Mouse (Mus musculus): ENCODE results near the gene Acsbg2. TPM values are rescaled to one million over a fixed set of nuclear protein-coding genes. Genes with fewer than 3 reads are reported as not detected.

Acsbg2 gene
- polyA plus RNA-seq, 1 experiment from 2014 or later: not detected

DNA sequence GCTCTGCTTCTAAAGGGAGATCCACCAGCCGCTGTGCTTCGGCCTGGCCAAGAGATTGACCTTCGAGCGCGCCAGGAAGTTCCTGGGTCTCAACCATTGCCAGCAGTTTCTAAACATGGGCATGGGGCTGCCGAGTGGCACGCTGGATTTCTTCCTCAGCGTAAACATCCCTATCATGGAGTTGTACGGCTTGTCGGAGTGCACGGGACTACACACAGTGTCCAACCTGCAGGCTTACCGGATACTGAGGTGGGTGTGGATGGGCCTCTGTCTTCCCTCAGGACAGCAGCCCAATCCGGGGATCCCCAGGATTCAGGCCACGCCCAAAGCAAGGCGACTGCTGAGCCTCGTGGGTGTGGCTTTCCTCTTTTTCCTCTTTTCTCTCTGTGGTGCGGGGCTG lies 9.4 kb upstream of the Acsbg2 start:
- no peak for DNase-seq (ENCODE audit: low spot score)
- no peaks in the 10 kb centered on the region for H3K27me3 ChIP-seq (ENCODE audit: control insufficient read depth, insufficient read depth, low read length)
- no peak overlapping the region for H3K4me2 ChIP-seq (ENCODE audit: low read depth, severe bottlenecking)
- no peak overlapping the region for H3K27ac ChIP-seq (replicated peaks; ENCODE audit: low read depth, low read length)
- H3K4me3 ChIP-seq (ENCODE audit: low read depth, low read length): no peak overlapping the region
- no peak for ATAC-seq (ENCODE audit: insufficient number of reproducible peaks, low FRiP score, low TSS enrichment, low read depth)
- WGBS: 51% methylated on average over 17 of the region's 17 CpGs
- H3K4me1 ChIP-seq (ENCODE audit: control insufficient read depth, insufficient read depth, low read length): no peaks in the 10 kb centered on the region
- no peaks in the 10 kb centered on the region for H3K9me3 ChIP-seq (ENCODE audit: control insufficient read depth, low read length)
- H3K36me3 ChIP-seq (ENCODE audit: control insufficient read depth, insufficient read depth, low read length): no peaks in the 10 kb centered on the region; the same call in 1 of the 2 replicates
- H3K9ac ChIP-seq (ENCODE audit: low read length): no peak overlapping the region

- Histone ChIP-seq H3K9ac (ENCODE audit: low read length) (no peak overlapping the region), H3K4me3 (ENCODE audit: low read depth, low read length) (no peak overlapping the region), H3K4me1 (ENCODE audit: control insufficient read depth, insufficient read depth, low read length) (no peaks in the 10 kb centered on the region), H3K27me3 (ENCODE audit: control insufficient read depth, insufficient read depth, low read length) (no peaks in the 10 kb centered on the region), H3K36me3 (ENCODE audit: control insufficient read depth, insufficient read depth, low read length) (no peaks in the 10 kb centered on the region), H3K9me3 (ENCODE audit: control insufficient read depth, low read length) (no peaks in the 10 kb centered on the region), H3K4me2 (ENCODE audit: low read depth, severe bottlenecking) (no peak overlapping the region), H3K27ac (replicated peaks; ENCODE audit: low read depth, low read length) (no peak overlapping the region)
- no peak for ATAC-seq (ENCODE audit: insufficient number of reproducible peaks, low FRiP score, low TSS enrichment, low read depth)
- no peak for DNase-seq (ENCODE audit: low spot score)
- WGBS: 89% methylated on average over 19 of the region's 19 CpGs
These were observed 3.2 kb upstream of the Acsbg2 start for GRCm38 (mm10) chr17:56877426-56877825.

- Histone ChIP-seq H3K27ac (replicated peaks; ENCODE audit: low read depth, low read length) (no peak overlapping the region), H3K4me3 (ENCODE audit: low read depth, low read length) (no peak overlapping the region), H3K36me3 (ENCODE audit: control insufficient read depth, insufficient read depth, low read length) (no peaks in the 10 kb centered on the region), H3K9me3 (ENCODE audit: control insufficient read depth, low read length) (no peaks in the 10 kb centered on the region), H3K9ac (ENCODE audit: low read length) (no peak overlapping the region), H3K27me3 (ENCODE audit: control insufficient read depth, insufficient read depth, low read length) (no peaks in the 10 kb centered on the region), H3K4me1 (ENCODE audit: control insufficient read depth, insufficient read depth, low read length) (no peaks in the 10 kb centered on the region), H3K4me2 (ENCODE audit: low read depth, severe bottlenecking) (no peak overlapping the region)
- DNase-seq (ENCODE audit: low spot score): no peak
- ATAC-seq (ENCODE audit: insufficient number of reproducible peaks, low FRiP score, low TSS enrichment, low read depth): no peak
- 68% methylated on average over 8 of the region's 8 CpGs for WGBS
These were observed 2.7 kb upstream of the Acsbg2 start for GRCm38 (mm10) chr17:56876981-56877380.

- ATAC-seq (ENCODE audit: insufficient number of reproducible peaks, low FRiP score, low TSS enrichment, low read depth) (no peak), DNase-seq (ENCODE audit: low spot score) (no peak)
- Histone ChIP-seq H3K4me2 (ENCODE audit: low read depth, severe bottlenecking) (no peak overlapping the region), H3K4me3 (ENCODE audit: low read depth, low read length) (no peak overlapping the region), H3K27ac (replicated peaks; ENCODE audit: low read depth, low read length) (no peak overlapping the region), H3K9ac (ENCODE audit: low read length) (no peak overlapping the region), H3K4me1 (ENCODE audit: control insufficient read depth, insufficient read depth, low read length) (no peaks in the 10 kb centered on the region), H3K36me3 (ENCODE audit: control insufficient read depth, insufficient read depth, low read length) (no peaks in the 10 kb centered on the region), H3K27me3 (ENCODE audit: control insufficient read depth, insufficient read depth, low read length) (no peaks in the 10 kb centered on the region), H3K9me3 (ENCODE audit: control insufficient read depth, low read length) (no peaks in the 10 kb centered on the region)
- WGBS: 76% methylated on average over 3 of the region's 3 CpGs
These were observed 2.2 kb upstream of the Acsbg2 start for GRCm38 (mm10) chr17:56876465-56876864.

DNA sequence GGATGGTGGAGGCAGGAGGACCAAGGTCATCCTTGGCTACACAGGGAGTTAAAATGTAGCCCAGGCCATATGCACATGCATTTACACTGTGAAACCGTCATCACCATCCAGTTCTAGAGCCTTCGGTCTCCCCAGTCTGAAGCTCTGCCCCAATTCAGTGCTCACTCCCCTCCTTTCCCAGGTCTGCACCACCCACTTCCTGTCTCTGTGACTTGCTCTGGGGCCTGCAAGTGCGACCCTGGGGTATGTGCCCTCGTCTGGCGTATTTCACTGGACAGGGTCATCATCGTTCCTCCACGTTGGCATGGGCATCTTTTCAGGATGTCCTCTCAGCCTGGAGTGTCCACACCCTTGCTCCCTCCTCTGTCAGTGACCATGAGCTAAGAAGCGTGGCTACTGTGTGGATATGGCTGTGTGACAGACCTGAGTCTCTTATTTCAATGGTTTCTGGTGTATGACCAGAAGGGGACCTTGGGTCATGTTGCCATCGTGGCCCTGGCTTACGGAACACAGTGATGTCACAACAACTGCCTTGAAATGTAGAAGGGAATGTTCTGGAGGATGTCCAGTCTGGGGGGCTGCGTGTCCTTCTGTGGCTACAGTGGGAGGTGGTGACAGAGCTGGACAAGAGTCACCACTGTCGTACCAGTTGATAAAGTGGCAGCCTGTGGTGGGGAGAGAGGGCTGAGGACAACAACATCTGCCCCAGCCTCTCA lies 847 bp upstream of the Acsbg2 start, which contains the start of gene 1700061G19Rik:
Gene 1700061G19Rik (plus strand): TSS at position 542 of the 716 bp plus-strand sequence.
- Histone ChIP-seq H3K27ac (replicated peaks; ENCODE audit: low read depth, low read length) (no peak within 1 kb of the TSS), H3K4me1 (ENCODE audit: control insufficient read depth, insufficient read depth, low read length) (no peaks in the 10 kb centered on the region), H3K4me3 (ENCODE audit: low read depth, low read length) (no peak within 1 kb of the TSS), H3K27me3 (ENCODE audit: control insufficient read depth, insufficient read depth, low read length) (no peaks in the 10 kb centered on the region), H3K9ac (ENCODE audit: low read length) (no peak within 1 kb of the TSS), H3K4me2 (ENCODE audit: low read depth, severe bottlenecking) (no peak within 1 kb of the TSS), H3K9me3 (ENCODE audit: control insufficient read depth, low read length) (no peaks in the 10 kb centered on the region), H3K36me3 (ENCODE audit: control insufficient read depth, insufficient read depth, low read length) (no peaks in the 10 kb centered on the region)
- 83% methylated on average over 12 of the region's 12 CpGs for WGBS
- DNase-seq (ENCODE audit: low spot score) (no peak), ATAC-seq (ENCODE audit: insufficient number of reproducible peaks, low FRiP score, low TSS enrichment, low read depth) (no peak)

DNA sequence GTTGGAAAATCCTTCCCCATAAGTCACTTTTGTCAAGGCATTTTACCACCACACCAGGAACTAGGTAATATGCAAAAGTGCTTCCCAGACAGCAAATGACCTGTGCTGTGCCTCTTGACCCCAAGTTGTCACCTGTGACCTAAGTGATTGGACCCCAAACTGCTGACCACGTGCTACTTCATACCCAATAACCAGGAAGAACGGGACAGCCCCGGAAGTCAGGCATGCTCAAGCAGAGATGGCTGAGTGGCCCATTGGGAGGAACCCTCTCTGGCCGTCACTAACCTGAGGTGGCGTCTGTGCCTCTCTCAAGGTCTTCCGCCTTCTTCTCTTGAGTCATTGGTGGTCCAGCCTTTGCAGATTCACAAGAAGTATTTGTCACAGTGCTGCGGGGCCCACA lies 1.7 kb downstream of the Acsbg2 start:
- H3K4me3 ChIP-seq (ENCODE audit: low read depth, low read length): no peak overlapping the region
- WGBS: 71% methylated on average over 7 of the region's 7 CpGs
- ATAC-seq (ENCODE audit: insufficient number of reproducible peaks, low FRiP score, low TSS enrichment, low read depth) (no peak), DNase-seq (ENCODE audit: low spot score) (no peak)
- H3K9me3 ChIP-seq (ENCODE audit: control insufficient read depth, low read length): no peaks in the 10 kb centered on the region
- no peak overlapping the region for H3K4me2 ChIP-seq (ENCODE audit: low read depth, severe bottlenecking)
- H3K27me3 ChIP-seq (ENCODE audit: control insufficient read depth, insufficient read depth, low read length): no peaks in the 10 kb centered on the region
- H3K36me3 ChIP-seq (ENCODE audit: control insufficient read depth, insufficient read depth, low read length): no peaks in the 10 kb centered on the region
- no peaks in the 10 kb centered on the region for H3K4me1 ChIP-seq (ENCODE audit: control insufficient read depth, insufficient read depth, low read length)
- no peak overlapping the region for H3K9ac ChIP-seq (ENCODE audit: low read length)
- no peak overlapping the region for H3K27ac ChIP-seq (replicated peaks; ENCODE audit: low read depth, low read length)

GRCm38 (mm10) chr17:56871767-56872166 lies 2.5 kb downstream of the Acsbg2 start:
- H3K4me1 ChIP-seq (ENCODE audit: control insufficient read depth, insufficient read depth, low read length): no peaks in the 10 kb centered on the region
- DNase-seq (ENCODE audit: low spot score): no peak
- H3K36me3 ChIP-seq (ENCODE audit: control insufficient read depth, insufficient read depth, low read length): no peaks in the 10 kb centered on the region
- H3K9me3 ChIP-seq (ENCODE audit: control insufficient read depth, low read length): no peaks in the 10 kb centered on the region
- WGBS: 82% methylated on average over 8 of the region's 8 CpGs
- no peak overlapping the region for H3K27ac ChIP-seq (replicated peaks; ENCODE audit: low read depth, low read length)
- H3K9ac ChIP-seq (ENCODE audit: low read length): no peak overlapping the region
- no peaks in the 10 kb centered on the region for H3K27me3 ChIP-seq (ENCODE audit: control insufficient read depth, insufficient read depth, low read length)
- H3K4me2 ChIP-seq (ENCODE audit: low read depth, severe bottlenecking): no peak overlapping the region
- no peak overlapping the region for H3K4me3 ChIP-seq (ENCODE audit: low read depth, low read length)
- no peak for ATAC-seq (ENCODE audit: insufficient number of reproducible peaks, low FRiP score, low TSS enrichment, low read depth)

DNA sequence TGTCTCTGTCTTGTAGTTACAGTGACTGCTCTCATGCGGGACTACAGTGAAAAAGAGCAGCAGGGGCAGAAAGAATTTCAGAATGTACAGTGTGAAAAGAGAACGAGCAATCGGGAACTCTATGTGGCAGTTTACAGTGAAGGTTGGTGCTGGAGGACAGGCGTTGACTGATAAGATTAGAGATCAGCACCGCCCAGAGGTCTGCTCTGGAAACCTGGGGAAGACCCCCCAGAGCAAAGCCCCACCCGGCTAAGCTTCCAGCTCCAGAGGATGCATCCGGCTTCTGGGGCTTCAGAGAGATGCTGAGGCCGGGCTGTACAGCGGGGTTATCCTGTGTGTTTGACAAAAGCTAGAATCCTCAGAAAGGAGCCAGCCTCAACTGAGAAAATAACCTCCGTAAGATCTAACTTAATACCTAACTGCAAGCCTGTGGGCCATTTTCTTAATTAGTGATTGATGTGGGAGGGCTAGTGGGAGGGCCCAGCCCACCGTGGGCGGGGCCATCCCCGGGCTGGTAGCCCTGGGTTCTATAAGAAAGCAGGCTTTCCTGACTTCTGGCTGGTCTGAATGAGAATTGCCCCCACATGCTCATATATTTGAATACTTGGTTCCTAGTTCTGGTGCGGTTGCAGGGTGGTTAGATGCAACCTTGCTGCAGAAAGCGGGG lies 3.8 kb downstream of the Acsbg2 start:
- Histone ChIP-seq H3K9me3 (ENCODE audit: control insufficient read depth, low read length) (no peaks in the 10 kb centered on the region), H3K4me1 (ENCODE audit: control insufficient read depth, insufficient read depth, low read length) (no peaks in the 10 kb centered on the region), H3K27ac (replicated peaks; ENCODE audit: low read depth, low read length) (no peak overlapping the region), H3K4me2 (ENCODE audit: low read depth, severe bottlenecking) (no peak overlapping the region), H3K27me3 (ENCODE audit: control insufficient read depth, insufficient read depth, low read length) (no peaks in the 10 kb centered on the region), H3K36me3 (ENCODE audit: control insufficient read depth, insufficient read depth, low read length) (no peaks in the 10 kb centered on the region), H3K9ac (ENCODE audit: low read length) (no peak overlapping the region), H3K4me3 (ENCODE audit: low read depth, low read length) (no peak overlapping the region)
- WGBS: 64% methylated on average over 15 of the region's 15 CpGs
- DNase-seq (ENCODE audit: low spot score) (no peak), ATAC-seq (ENCODE audit: insufficient number of reproducible peaks, low FRiP score, low TSS enrichment, low read depth) (no peak)

Data from limb, embryonic 11.5 days (tissue).